Mouse (Mus musculus): ENCODE measurements around the gene Ccdc194. TPM values are rescaled to one million over a fixed set of nuclear protein-coding genes. Genes with fewer than 3 reads are reported as not detected.
"Not testable (repeated sequence)": the region's sequence is repeated elsewhere in the genome, so short reads cannot be mapped to it uniquely, and the experiment has no call there.

Ccdc194 gene
- total RNA-seq, 4 experiments from 2014 or later, result not detected

- DNase-seq (ENCODE audit: low spot score in 2 of 2), result no peak
Observed at GRCm38 (mm10) chr8:71554644-71555043, 29.1 kb upstream of the Ccdc194 start.

GRCm38 (mm10) chr8:71554001-71554400, 28.5 kb upstream of the Ccdc194 start:
- DNase-seq (ENCODE audit: low spot score in 2 of 2), result no peak

GRCm38 (mm10) chr8:71552770-71553169, 27.3 kb upstream of the Ccdc194 start:
- DNase-seq (ENCODE audit: low spot score in 2 of 2), result no peak

- no peak for DNase-seq (ENCODE audit: low spot score in 2 of 2)
Observed at GRCm38 (mm10) chr8:71550754-71551153, 25.2 kb upstream of the Ccdc194 start.

- DNase-seq (ENCODE audit: low spot score in 2 of 2), result no peak
Observed at GRCm38 (mm10) chr8:71547590-71547989, 22.1 kb upstream of the Ccdc194 start.

- DNase-seq (ENCODE audit: low spot score in 2 of 2), result no peak
Observed at GRCm38 (mm10) chr8:71545053-71545452, 19.5 kb upstream of the Ccdc194 start.

- DNase-seq (ENCODE audit: low spot score in 2 of 2), result no peak
Observed at GRCm38 (mm10) chr8:71543755-71544154, 18.2 kb upstream of the Ccdc194 start.

GRCm38 (mm10) chr8:71542632-71543343, 17.3 kb upstream of the Ccdc194 start, which contains the start of gene Mvb12a:
Mvb12a (plus strand) TSS chr8:71542922.
- peak; percentile 80 to 99 for DNase-seq (ENCODE audit: low spot score in 2 of 2)

GRCm38 (mm10) chr8:71537028-71537867, 11.7 kb upstream of the Ccdc194 start, which contains the start of gene Bst2:
Bst2 (minus strand) TSS chr8:71537456.
- no peak for DNase-seq (ENCODE audit: low spot score in 2 of 2)

- DNase-seq (ENCODE audit: low spot score in 2 of 2), result no peak
Observed at GRCm38 (mm10) chr8:71535663-71536062, 10.2 kb upstream of the Ccdc194 start.

- no peak for DNase-seq (ENCODE audit: low spot score in 2 of 2)
Observed at GRCm38 (mm10) chr8:71534263-71534810, 8.8 kb upstream of the Ccdc194 start.

GRCm38 (mm10) chr8:71530735-71531467, 5.4 kb upstream of the Ccdc194 start:
- not testable (repeated sequence) for DNase-seq (ENCODE audit: low spot score in 2 of 2)

GRCm38 (mm10) chr8:71528362-71529073, 3.0 kb upstream of the Ccdc194 start:
- no peak for DNase-seq (ENCODE audit: low spot score in 2 of 2)

GRCm38 (mm10) chr8:71527162-71527870, 1.8 kb upstream of the Ccdc194 start:
- no peak for DNase-seq (ENCODE audit: low spot score in 2 of 2)

GRCm38 (mm10) chr8:71526272-71526671, 761 bp upstream of the Ccdc194 start:
- DNase-seq (ENCODE audit: low spot score in 2 of 2), result no peak

GRCm38 (mm10) chr8:71521634-71522033, 3.9 kb downstream of the Ccdc194 start:
- DNase-seq (ENCODE audit: low spot score in 2 of 2), result peak; percentile 83 to 85

GRCm38 (mm10) chr8:71519037-71519825, 6.3 kb downstream of the Ccdc194 start:
- DNase-seq (ENCODE audit: low spot score in 2 of 2), result not testable (repeated sequence)

GRCm38 (mm10) chr8:71516786-71517185, 8.7 kb downstream of the Ccdc194 start:
- DNase-seq (ENCODE audit: low spot score in 2 of 2), result no peak

- no peak for DNase-seq (ENCODE audit: low spot score in 2 of 2)
Observed at GRCm38 (mm10) chr8:71515043-71515442, 10.5 kb downstream of the Ccdc194 start.

All from left cerebral cortex, adult 8-10 months (tissue).